ENCODE assay signal across 8 mouse cellular contexts in genomic region chr4:59569538-59569937, GRCm38 (mm10). TPM values are rescaled to one million over a fixed set of nuclear protein-coding genes. Genes with fewer than 3 reads are reported as not detected.
DNase-seq lines count a peak whose midpoint lies in the region; ATAC-seq lines count a peak whose summit lies in the region.

No protein-coding gene starts in this region.

- peaks cover 5% of the 10 kb centered on the region; the same call in 1 of the 2 replicates for H3K9me3 ChIP-seq in kidney, embryonic 16.5 days (ENCODE audit: low read length)
- no peaks in the 10 kb centered on the region for H3K9me3 ChIP-seq in liver, embryonic 11.5 days (ENCODE audit: control insufficient read depth, low read length)

- H3K36me3 ChIP-seq in kidney, embryonic 16.5 days (ENCODE audit: insufficient read depth, low read length), result no peaks in the 10 kb centered on the region
- H3K36me3 ChIP-seq in liver, embryonic 11.5 days (ENCODE audit: control insufficient read depth, insufficient read depth, low read length), result no peaks in the 10 kb centered on the region
- no peaks in the 10 kb centered on the region for H3K36me3 ChIP-seq in splenic B cell, adult 2 months (ENCODE audit: control insufficient read depth, insufficient read depth, low read length, poor library complexity, severe bottlenecking)

- no peaks in the 10 kb centered on the region for H3K4me1 ChIP-seq in kidney, embryonic 16.5 days (ENCODE audit: insufficient read depth, low read length)
- peaks cover 10% of the 10 kb centered on the region for H3K4me1 ChIP-seq in liver, embryonic 11.5 days (replicated peaks; ENCODE audit: control insufficient read depth, insufficient read depth, low read length)

- H3K4me2 ChIP-seq in kidney, embryonic 16.5 days (replicated peaks; ENCODE audit: low read depth, low read length), result no peak overlapping the region
- peak overlapping the region; percentile 39 for H3K4me2 ChIP-seq in liver, embryonic 11.5 days

- ATAC-seq in common myeloid progenitor, adult 5-6 weeks (replicated peaks; ENCODE audit: low read depth, poor library complexity, severe bottlenecking), result peak; percentile 66
- ATAC-seq in kidney, embryonic 16.5 days (ENCODE audit: low FRiP score, low TSS enrichment), result peak; percentile 69; the same call in 1 of the 2 replicates
- peak; percentile 57 for ATAC-seq in liver, embryonic 11.5 days (replicated peaks; ENCODE audit: low FRiP score)
- peak; percentile 68 for ATAC-seq in monocyte, adult 5-6 weeks (replicated peaks; ENCODE audit: insufficient number of reproducible peaks, low FRiP score, low TSS enrichment, poor library complexity, severe bottlenecking)

- no peak overlapping the region for H3K27ac ChIP-seq in kidney, embryonic 16.5 days (ENCODE audit: low read length)
- no peak overlapping the region for H3K27ac ChIP-seq in liver, embryonic 11.5 days (ENCODE audit: low read depth, low read length)

- no peak overlapping the region for H3K9ac ChIP-seq in kidney, embryonic 16.5 days (replicated peaks; ENCODE audit: low read length)
- H3K9ac ChIP-seq in liver, embryonic 11.5 days (ENCODE audit: low read depth, low read length), result no peak overlapping the region

- WGBS in kidney, embryonic 16.5 days, result 4% methylated on average over 7 of the region's 7 CpGs
- WGBS in liver, embryonic 11.5 days, result 2% methylated on average over 7 of the region's 7 CpGs

- H3K4me3 ChIP-seq in kidney, embryonic 16.5 days (ENCODE audit: low read length), result no peak overlapping the region
- H3K4me3 ChIP-seq in liver, embryonic 11.5 days (ENCODE audit: low read depth, low read length), result no peak overlapping the region

- DNase-seq in 3134 (ENCODE audit: extremely low read depth, insufficient read length, low spot score), result peak; percentile 45
- peak; percentile 93 for DNase-seq in adipocyte (ENCODE audit: low spot score)
- peak; percentile 40 for DNase-seq in gastrocnemius, postnatal 25 days
- DNase-seq in liver, embryonic 11.5 days (ENCODE audit: low spot score), result peak; percentile 51
- peak; percentile 90 for DNase-seq in splenic B cell, adult 2 months (ENCODE audit: low read depth, low spot score)

- H3K27me3 ChIP-seq in kidney, embryonic 16.5 days (ENCODE audit: insufficient read depth, low read length), result no peaks in the 10 kb centered on the region
- H3K27me3 ChIP-seq in liver, embryonic 11.5 days (replicated peaks; ENCODE audit: control insufficient read depth, insufficient read depth, low read length), result no peaks in the 10 kb centered on the region
- H3K27me3 ChIP-seq in splenic B cell, adult 2 months (ENCODE audit: control insufficient read depth, insufficient read depth, low read length, poor library complexity, severe bottlenecking), result no peaks in the 10 kb centered on the region

RNA-seq across cellular contexts. Expression of gene Hsdl2, which starts 11.8 kb away (rescaled TPM):
- 30.1 and 46.0 TPM in 2 replicates for total RNA-seq in common myeloid progenitor, adult 5-6 weeks (2017)
- total RNA-seq in gastrocnemius, postnatal 25 days (2021), result 10 to 100 TPM; 55.4 to 60.9 TPM
- polyA plus RNA-seq in kidney, embryonic 16.5 days (2015; fragmentation: Nextera tagmentation; extraction: Ambion mirVana), result 25.5 and 29.3 TPM in 2 replicates
- polyA plus RNA-seq in liver, embryonic 11.5 days (2014; fragmentation: Nextera tagmentation; extraction: Ambion mirVana), result 22.4 and 25.8 TPM in 2 replicates
- 22.6 to 25.7 TPM (median 23.4 TPM) in 3 replicates for total RNA-seq in monocyte, adult 5-6 weeks (2017)

RNA-seq across cellular contexts. Expression of gene Ptbp3, which starts 20.4 kb away (rescaled TPM):
- 230 and 244 TPM in 2 replicates for total RNA-seq in common myeloid progenitor, adult 5-6 weeks (2017)
- total RNA-seq in gastrocnemius, postnatal 25 days (2021), result 10 to 100 TPM in 1 of 2 experiments, 1 to 10 TPM in 1; 7.8 to 11.8 TPM
- 68.0 and 74.3 TPM in 2 replicates for polyA plus RNA-seq in kidney, embryonic 16.5 days (2015; fragmentation: Nextera tagmentation; extraction: Ambion mirVana)
- 77.7 and 80.0 TPM in 2 replicates for polyA plus RNA-seq in liver, embryonic 11.5 days (2014; fragmentation: Nextera tagmentation; extraction: Ambion mirVana)
- total RNA-seq in monocyte, adult 5-6 weeks (2017), result 282 to 348 TPM (median 308 TPM) in 3 replicates

RNA-seq across cellular contexts. Expression of gene E130308A19Rik, which starts 56.5 kb away (rescaled TPM):
- 6.6 and 11.1 TPM in 2 replicates for total RNA-seq in common myeloid progenitor, adult 5-6 weeks (2017)
- 1 to 10 TPM; 3.3 to 3.7 TPM for total RNA-seq in gastrocnemius, postnatal 25 days (2021)
- polyA plus RNA-seq in kidney, embryonic 16.5 days (2015; fragmentation: Nextera tagmentation; extraction: Ambion mirVana), result 35.8 and 38.6 TPM in 2 replicates
- 18.5 and 23.5 TPM in 2 replicates for polyA plus RNA-seq in liver, embryonic 11.5 days (2014; fragmentation: Nextera tagmentation; extraction: Ambion mirVana)
- 3.1 to 10.2 TPM (median 3.4 TPM) in 3 replicates for total RNA-seq in monocyte, adult 5-6 weeks (2017)

Comparison
In these comparisons a context has a peak if more than half of its experiments do, and no peak if none do; other contexts are left out.
1. DNase-seq: peak in every context shown above with its lines; median percentile 93 in adipocyte; 90 in splenic B cell, adult 2 months; 51 in liver, embryonic 11.5 days; 45 in 3134; 40 in gastrocnemius, postnatal 25 days.
2. RNA of gene Ptbp3, which starts 20.4 kb away (total RNA-seq): 282 to 348 TPM in monocyte, adult 5-6 weeks and 230 to 244 TPM in common myeloid progenitor, adult 5-6 weeks; 7.8 to 11.8 TPM in gastrocnemius, postnatal 25 days; every median in the first group is over 10 times any median in the second.
3. Peak in every context shown above with its lines, with median percentiles within 50 percentile points of each other: ATAC-seq.